Mouse (Mus musculus) lung, postnatal 0 days (tissue): ENCODE data around the gene Olfr157.

Experiments used
- CTCF ChIP-seq: IDR thresholded peaks from 2 replicates; pipeline ENCODE4 v1.5.1; 2016; ENCODE audit warnings: antibody characterized with exemption, mild to moderate bottlenecking
- EP300 ChIP-seq: IDR thresholded peaks from 2 replicates; pipeline ENCODE4 v1.6.1; 2016; ENCODE audit warnings: antibody characterized with exemption, mild to moderate bottlenecking, control low read depth

DNA sequence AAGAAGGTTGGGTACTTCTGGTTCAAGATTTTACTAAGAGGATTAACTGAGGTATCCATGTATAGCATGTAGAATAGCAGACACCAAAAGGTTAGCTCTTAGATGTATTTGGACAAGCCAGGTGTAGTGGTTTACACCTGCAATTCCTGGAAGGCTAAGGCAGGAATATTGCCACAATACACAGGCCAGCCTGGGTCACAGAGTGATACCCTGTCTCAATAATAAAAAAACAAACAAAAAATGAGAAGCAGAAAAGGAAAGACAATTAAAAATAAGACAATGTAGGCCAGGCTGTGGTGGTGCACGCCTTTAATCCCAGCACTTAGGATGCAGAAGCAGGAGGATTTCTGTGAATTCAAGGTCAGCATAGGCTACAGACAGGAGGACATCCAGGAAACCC is 37.2 kb upstream of the Olfr157 start:
- TF ChIP-seq CTCF (no peak), EP300 (no peak)
